Mouse (Mus musculus) monocyte, adult 5-6 weeks (primary cell): ENCODE data around the gene Gm10198. TPM values are rescaled to one million over a fixed set of nuclear protein-coding genes. Genes with fewer than 3 reads are reported as not detected.

Source experiments
- ATAC-seq: fragments of 153-309, 156-312 bp; replicated peaks from 2 replicates; pipeline ENCODE4 v1.8.0; 2017; ENCODE audit warnings: mild to moderate bottlenecking; ENCODE audit not compliant: low TSS enrichment, insufficient number of reproducible peaks, severe bottlenecking, poor library complexity, low FRiP score
- total RNA-seq: library from RNA; stranded (forward); fragments of 200-1000, 200-491, 200-594 nt; gene quantifications from 3 replicates; pipeline ENCODE4 v1.2.3, GENCODE M21; 2017

Gene Gm10198
- total RNA-seq: not detected in 3 replicates

- no peak for ATAC-seq
Observed at GRCm38 (mm10) chr13:111592485-111592884, at the start of gene Gm10198. Gene Gm10198 (plus strand): TSS chr13:111592785.

- no peak for ATAC-seq
Observed at GRCm38 (mm10) chr13:111545286-111545685, 47.3 kb upstream of the Gm10198 start.

DNA sequence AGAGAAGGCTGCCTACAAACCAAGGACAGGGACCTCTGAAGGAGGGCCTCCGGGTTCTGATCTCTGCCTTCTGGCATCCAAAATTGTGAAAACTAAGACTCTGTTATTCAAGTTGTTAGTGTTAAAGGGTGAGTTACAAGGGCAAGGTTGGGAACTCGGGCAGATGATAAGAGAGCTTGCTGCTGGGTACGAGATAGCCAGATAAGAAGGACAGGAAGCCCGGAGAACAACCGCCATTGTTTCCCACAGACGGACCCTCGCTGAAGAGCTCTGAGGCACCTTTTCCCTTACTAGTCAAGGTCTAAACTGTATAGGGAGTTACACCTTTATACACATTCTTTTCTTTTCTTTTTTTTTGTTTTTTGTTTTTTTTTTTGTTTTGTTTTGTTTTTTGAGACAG lies 39.8 kb upstream of the Gm10198 start:
- no peak for ATAC-seq

- ATAC-seq: no peak
Observed at GRCm38 (mm10) chr13:111553182-111553581, 39.4 kb upstream of the Gm10198 start.

GRCm38 (mm10) chr13:111553941-111554340 lies 38.6 kb upstream of the Gm10198 start:
- ATAC-seq: no peak

DNA sequence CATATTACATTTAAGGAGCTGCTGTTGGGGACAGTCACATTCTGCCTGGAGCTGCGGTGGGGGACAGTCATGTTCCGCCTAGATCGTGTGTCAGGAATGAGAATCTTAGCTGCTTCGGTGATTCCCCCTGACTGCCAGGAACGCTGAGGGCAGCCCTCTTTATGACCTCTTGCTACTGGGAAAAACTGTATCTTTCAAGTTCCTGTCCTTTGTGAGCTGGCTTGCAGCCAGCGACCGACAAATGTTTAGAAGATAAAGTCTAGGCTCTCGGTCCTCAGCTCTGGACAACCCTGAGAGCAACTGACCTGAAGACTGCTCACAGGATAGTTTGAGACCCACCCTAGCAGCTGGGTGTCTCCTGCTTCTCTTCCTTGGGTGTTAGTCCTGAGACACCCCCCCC lies 37.3 kb upstream of the Gm10198 start:
- no peak for ATAC-seq

GRCm38 (mm10) chr13:111556375-111556774 lies 36.2 kb upstream of the Gm10198 start:
- no peak for ATAC-seq

DNA sequence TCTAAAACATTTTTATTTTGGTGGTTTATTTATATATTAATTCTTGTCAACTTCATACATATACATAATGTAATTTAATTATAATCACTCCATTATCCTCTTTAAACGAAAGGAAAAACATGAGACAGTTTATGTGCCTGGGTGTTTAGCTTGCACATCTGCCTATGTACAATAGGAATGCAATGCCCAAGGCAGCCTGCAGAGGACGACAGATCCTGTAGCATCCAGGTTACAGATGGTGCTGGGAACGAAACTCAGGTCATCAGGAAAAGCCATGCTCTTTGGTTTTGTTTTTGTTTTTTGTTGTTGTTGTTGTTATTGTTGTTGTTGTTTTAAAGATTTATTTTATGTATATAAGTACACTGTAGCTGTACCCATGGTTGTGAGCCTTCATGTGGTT lies 32.4 kb upstream of the Gm10198 start:
- ATAC-seq: no peak

DNA sequence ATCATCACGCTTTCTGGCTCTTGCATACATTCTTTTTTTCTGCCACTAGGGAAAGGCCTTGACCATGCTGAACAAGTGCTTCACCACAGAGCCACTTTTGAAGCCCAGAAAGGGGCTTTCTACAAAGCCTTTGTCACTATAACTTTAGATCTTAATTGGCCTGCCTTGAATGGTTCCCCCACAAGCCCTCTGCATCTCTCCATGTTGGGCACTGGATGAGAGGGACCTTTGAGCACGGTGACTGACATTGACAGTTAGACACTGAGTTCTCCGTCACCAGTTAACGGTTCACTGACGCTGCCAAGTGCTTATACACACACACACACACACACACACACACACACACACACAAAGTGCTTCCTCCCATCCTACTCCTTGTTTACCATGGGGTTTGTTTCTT lies 30.0 kb upstream of the Gm10198 start:
- ATAC-seq: no peak

GRCm38 (mm10) chr13:111574196-111574595 lies 18.4 kb upstream of the Gm10198 start:
- ATAC-seq: no peak

GRCm38 (mm10) chr13:111577177-111577576 lies 15.4 kb upstream of the Gm10198 start:
- ATAC-seq: no peak

DNA sequence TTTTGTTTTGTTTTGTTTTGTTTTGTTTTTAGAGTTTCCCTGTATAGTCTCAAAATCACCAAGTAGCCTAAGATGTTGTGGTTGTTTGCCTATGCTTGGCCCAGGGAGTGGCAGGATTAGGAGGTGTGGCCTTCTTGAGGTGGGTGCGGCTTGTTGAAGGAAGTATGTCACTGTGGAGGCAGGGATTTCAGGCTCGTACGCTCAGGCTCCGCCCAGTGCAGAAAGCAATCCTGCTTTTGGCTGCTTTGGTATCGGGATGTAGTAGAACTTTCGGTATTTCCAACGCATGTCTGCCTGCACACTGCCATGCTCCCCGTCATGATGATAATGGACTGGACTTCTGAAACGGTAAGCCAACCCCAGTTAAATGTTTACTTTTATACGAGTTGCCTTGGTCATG lies 12.5 kb upstream of the Gm10198 start:
- ATAC-seq: no peak

DNA sequence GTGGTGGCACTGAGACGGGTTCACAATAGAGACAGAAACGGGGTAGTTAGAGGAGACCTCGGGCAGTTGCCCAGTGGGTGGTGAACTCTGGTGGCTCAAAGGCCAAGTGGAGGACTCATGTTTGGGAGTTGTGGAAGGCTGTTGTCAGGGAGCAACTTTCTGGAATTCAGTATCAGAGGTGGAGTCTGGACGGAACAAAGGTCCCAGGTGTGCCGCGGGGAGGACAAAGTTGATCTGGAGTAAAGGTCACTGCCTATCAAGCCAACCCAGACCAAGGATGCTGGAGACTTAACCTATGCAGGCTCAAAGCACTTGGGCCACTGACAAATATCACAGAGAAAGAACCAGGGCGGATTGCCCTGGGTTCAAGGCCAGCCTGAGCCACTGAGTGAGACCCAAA lies 5.5 kb downstream of the Gm10198 start:
- no peak for ATAC-seq

GRCm38 (mm10) chr13:111601383-111601782 lies 8.8 kb downstream of the Gm10198 start:
- no peak for ATAC-seq

GRCm38 (mm10) chr13:111604826-111605225 lies 12.2 kb downstream of the Gm10198 start:
- no peak for ATAC-seq

DNA sequence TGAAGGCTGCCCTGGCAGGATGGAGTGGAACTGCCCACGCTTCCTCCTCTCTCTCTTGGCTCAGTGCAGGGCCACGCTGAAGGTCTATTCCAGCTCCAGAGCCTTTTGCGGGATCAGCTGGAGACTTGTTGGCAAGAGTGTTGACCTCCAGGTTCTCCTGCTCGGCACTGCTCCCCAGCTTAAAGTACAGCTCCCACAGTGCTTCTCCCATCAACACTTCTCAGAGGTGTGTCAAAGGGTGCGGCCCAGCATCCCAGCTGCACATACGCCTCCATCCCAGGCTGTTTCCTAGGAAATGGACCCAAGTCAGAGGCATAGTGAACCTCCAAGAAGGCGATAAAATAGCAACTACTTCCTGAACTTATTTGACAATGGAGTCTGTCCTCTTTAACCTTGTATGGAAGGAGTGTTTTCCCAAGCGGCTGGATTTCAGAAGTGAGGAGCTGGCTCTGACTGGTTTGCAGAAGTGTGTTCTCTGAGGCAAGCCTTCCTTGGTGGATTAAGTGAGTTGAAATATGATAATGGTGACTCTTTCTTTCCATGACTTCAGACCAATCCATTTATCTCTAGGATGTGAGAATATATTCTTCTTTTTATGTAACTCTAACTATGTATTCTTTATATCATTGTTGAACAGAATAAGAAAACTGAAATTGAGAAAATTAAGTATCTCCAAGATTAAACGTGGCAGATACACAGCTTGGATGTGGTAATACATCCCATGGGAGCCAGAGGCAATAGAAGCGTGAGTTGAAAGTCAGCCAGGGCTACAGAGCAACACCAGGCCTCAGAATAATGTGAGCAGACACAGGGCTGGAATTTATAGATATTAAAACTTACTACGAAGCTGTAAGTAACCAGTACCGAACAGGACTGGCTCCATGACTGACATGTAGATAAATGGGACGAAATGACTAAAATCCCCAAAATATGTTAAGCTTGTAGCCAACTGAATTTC lies 23.9 kb downstream of the Gm10198 start:
- ATAC-seq: no peak

DNA sequence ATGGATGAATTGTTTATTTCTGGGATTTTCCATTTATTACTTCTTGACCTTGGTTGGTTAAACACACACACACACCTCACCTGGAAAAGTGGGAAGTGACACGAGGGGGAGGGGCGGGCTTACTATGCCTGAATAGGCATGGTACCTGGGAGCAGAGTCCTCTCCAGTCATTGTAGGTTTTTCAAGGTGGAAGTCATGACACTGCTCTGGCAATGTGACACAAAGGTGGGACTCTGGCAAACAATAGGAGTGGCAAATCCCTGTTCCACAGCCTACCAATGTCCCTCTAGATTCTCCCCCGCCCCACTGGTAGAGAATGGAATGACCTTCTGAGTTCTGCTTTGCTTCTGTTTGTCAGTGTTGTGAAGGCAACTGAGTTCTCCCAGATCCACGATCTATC lies 27.8 kb downstream of the Gm10198 start:
- ATAC-seq: no peak

DNA sequence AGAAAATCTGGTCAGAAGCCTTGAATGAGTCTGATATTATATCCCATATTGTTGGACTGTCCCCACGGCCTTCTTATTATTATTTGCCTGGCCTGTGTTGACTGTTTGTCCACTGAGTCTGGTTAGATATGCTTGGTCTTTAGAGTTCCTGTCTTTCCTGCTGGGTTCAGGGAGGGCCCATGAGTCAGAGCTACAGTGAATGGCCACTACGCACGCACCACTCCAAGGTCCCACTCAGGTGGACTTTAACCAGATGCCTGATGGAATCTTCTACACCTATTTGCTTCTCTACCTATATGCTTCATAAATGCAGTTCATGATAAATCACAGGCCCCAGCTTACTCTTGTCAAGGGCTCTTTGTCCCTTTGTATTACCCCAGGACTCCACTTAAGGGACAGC lies 29.8 kb downstream of the Gm10198 start:
- ATAC-seq: no peak

- no peak for ATAC-seq
Observed at GRCm38 (mm10) chr13:111623112-111623511, 30.5 kb downstream of the Gm10198 start.

DNA sequence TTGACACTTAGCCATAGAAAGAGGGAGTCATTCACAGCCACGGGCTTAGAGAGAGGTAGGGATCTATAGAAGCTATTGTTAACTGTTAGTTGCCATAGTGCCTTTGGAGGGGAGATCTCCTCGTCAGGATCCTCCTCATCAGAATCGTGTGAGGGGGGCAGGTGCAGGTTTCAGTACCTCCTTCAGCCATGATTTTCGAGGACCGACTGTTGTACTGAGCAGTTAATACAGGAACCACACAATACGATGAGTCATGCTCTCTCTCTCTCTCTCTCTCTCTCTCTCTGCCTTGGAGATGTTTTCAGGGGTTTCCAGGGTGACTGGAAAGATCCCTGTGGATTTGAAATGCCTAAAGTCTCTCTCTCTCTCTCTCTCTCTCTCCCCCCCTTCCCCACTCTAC lies 31.5 kb downstream of the Gm10198 start:
- ATAC-seq: no peak
